Mouse (Mus musculus) liver, embryonic 14.5 days (tissue): ENCODE measurements around the gene Tceal3. TPM values are rescaled to one million over a fixed set of nuclear protein-coding genes. Genes with fewer than 3 reads are reported as not detected.

Experiments used
- polyA plus RNA-seq, 2 experiments: library from polyadenylated mRNA; depleted of rRNA in 1 of 2; stranded (reverse) in 1 of 2; unstranded in 1 of 2; fragments of >200 nt; fragmentation: Nextera tagmentation in 1 of 2; extraction: Ambion mirVana in 1 of 2; gene quantifications; 2 replicates each; pipeline versions ENCODE4 v1.2.1 to v1.2.3; 2012 to 2014

The Tceal3 gene
- polyA plus RNA-seq, 2 experiments = 0.11 to 0.21 TPM

Other genes with a start within 250 kb of the Tceal3 start
- gene Kir3dl1, start 72.8 kb upstream of the Tceal3 start, polyA plus RNA-seq (2012; rRNA removed) = not detected in 2 replicates
- not detected in 2 replicates for gene Kir3dl1, start 72.8 kb upstream of the Tceal3 start, polyA plus RNA-seq (2014; fragmentation: Nextera tagmentation; extraction: Ambion mirVana)
- not detected in 2 replicates for gene Kir3dl2, start 46.8 kb upstream of the Tceal3 start, polyA plus RNA-seq (2012; rRNA removed)
- not detected in 2 replicates for gene Kir3dl2, start 46.8 kb upstream of the Tceal3 start, polyA plus RNA-seq (2014; fragmentation: Nextera tagmentation; extraction: Ambion mirVana)
- gene Tceal1, start 117.1 kb downstream of the Tceal3 start, polyA plus RNA-seq (2012; rRNA removed) = 0.21 and 0.37 TPM in 2 replicates
- gene Tceal1, start 117.1 kb downstream of the Tceal3 start, polyA plus RNA-seq (2014; fragmentation: Nextera tagmentation; extraction: Ambion mirVana) = 0.83 and 0.96 TPM in 2 replicates
- 73.8 and 111 TPM in 2 replicates for gene Morf4l2, start 152.8 kb downstream of the Tceal3 start, polyA plus RNA-seq (2012; rRNA removed)
- 191 and 193 TPM in 2 replicates for gene Morf4l2, start 152.8 kb downstream of the Tceal3 start, polyA plus RNA-seq (2014; fragmentation: Nextera tagmentation; extraction: Ambion mirVana)
- not detected in 2 replicates for gene Glra4, start 189.3 kb downstream of the Tceal3 start, polyA plus RNA-seq (2012; rRNA removed)
- gene Glra4, start 189.3 kb downstream of the Tceal3 start, polyA plus RNA-seq (2014; fragmentation: Nextera tagmentation; extraction: Ambion mirVana) = not detected in 2 replicates
- 0.73 and 0.80 TPM in 2 replicates for gene Plp1, start 231.8 kb downstream of the Tceal3 start, polyA plus RNA-seq (2012; rRNA removed)
- 0.17 and 0.19 TPM in 2 replicates for gene Plp1, start 231.8 kb downstream of the Tceal3 start, polyA plus RNA-seq (2014; fragmentation: Nextera tagmentation; extraction: Ambion mirVana)